Mouse (Mus musculus) stomach, postnatal 0 days (tissue): ENCODE measurements around the gene D430042O09Rik.

ENCODE experiments used
- CTCF ChIP-seq: IDR thresholded peaks from 2 replicates; pipeline ENCODE4 v1.5.1; 2016; ENCODE audit warnings: antibody characterized with exemption, low read depth, mild to moderate bottlenecking, moderate library complexity
- EP300 ChIP-seq: optimal IDR thresholded peaks from 2 replicates; pipeline ENCODE3; 2016; ENCODE audit warnings: antibody characterized with exemption

DNA sequence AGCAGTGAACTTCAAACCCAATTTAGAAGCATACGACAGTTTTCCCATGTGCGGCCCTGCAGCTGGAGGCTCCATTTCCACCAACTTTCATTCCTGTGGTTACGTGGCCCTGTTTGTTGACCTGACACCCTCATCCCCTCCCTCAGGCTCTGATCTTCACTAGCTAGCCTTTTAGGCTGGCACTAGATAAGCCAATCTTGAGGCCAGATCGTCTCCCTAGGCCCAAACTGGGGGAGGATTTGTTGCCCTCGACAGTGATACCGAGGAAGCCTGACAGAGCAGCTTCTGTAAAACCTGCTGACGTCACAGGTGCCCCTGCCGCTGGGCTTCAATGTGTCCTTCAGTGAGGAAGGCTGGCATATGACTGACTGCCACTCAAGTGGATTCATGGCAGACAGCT, 36.3 kb upstream of the D430042O09Rik start:
- TF ChIP-seq CTCF (no peak), EP300 (no peak)
